Mouse (Mus musculus) liver, embryonic 14.5 days (tissue): ENCODE results near the gene Adam23.

Experiments used
- CTCF ChIP-seq: IDR thresholded peaks from 2 replicates; pipeline ENCODE4 v1.5.1; 2016; ENCODE audit warnings: antibody characterized with exemption, low read depth, control low read depth
- EP300 ChIP-seq: IDR thresholded peaks from 2 replicates; pipeline ENCODE4 v1.6.1; 2016; ENCODE audit warnings: antibody characterized with exemption, low read depth

- no peak for TF ChIP-seq CTCF
- no peak for TF ChIP-seq EP300
These were observed 170.0 kb downstream of the Adam23 start, which contains the start of gene Gm39653 for GRCm38 (mm10) chr1:63615668-63616067.
